Mouse (Mus musculus): ENCODE measurements around the gene Ankle2. TPM values are rescaled to one million over a fixed set of nuclear protein-coding genes. Genes with fewer than 3 reads are reported as not detected.

The Ankle2 gene
- 35.8 TPM for polyA plus RNA-seq (2014; fragmentation: Illumina TruSeq; extraction: RNeasy Lipid Tissue Mini Kit (QIAGEN cat#74804); ENCODE audit: low read depth, low replicate concordance)

DNA sequence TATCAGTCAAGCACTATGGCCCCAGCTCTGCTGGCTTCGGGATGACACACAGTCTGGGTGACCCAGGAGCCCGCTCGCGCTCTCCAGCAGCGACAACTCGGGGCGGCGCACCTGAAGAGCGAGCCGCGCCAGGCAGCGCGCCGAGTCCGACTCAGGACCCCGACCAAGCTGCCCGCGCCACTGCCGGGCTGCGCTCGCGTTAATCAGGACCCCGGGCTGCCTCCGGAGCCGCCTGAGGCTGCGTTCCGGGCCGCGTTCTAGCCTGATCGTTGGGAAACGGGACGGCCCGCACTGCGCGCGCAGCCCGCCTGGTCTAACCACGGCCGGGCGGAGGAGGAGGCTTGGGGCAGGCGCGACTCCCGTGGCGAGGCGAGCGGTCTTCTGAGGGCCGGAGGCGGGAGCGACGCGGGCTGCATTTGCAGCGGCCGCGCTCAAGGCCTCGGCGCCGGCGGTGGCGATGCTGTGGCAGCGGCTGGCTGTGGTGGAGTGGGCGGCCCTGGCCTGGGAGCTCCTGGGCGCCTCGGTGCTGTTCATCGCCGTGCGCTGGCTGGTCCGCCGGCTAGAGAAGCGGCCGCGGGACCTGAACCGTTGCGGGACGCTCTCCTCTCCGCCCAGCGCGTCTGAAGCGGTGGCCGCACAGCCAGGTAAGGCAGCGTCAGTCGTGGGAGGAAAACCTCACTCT is at the start of gene Ankle2:
Gene Ankle2 (plus strand): TSS at position 225 of the 682 bp plus-strand sequence.

DNA sequence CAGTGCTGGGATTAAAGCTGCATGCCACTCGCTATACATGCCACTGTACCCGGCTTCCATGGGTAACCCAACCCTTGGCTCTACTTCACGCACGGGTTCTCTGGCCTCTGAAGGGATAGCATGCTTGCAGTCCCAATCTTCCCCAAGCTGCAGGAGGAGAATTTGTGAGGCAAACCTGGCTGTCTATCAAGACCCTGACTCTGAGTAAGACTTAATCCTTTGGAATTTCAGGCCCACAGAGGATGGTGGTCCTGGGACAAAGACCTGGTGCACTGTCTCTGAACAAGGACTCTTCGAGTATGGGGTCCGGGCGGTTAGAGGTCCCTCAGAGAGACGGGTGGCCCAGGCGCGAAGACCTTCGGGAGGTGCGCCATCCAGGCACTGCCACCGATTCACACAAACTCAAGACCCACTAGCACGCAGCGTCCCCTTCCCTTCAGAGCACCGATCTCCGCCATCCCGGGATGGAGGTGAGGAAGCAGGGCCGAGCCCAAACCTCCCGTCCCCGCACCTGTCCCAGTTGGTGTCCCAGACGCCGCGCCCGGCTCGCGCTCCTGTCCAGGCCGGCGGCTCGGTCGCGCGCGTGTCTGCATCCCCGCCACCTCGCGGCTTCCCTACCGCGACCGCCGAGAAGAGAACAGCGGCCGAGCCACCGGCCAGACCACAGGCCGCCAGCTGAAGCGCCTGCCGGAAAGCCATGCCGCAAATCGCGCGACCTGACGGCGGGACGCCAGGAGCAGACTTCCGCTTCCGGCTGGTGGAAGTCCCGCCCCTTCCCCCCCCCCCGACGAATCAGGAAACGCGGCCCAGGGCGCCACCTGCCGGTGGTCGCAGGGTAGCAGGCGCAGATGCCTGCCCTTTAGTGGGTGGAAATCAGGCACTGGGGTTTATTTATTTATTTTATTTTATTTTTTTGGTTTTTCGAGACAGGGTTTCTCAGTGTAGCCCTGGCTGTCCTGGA is 38.6 kb downstream of the Ankle2 start, which contains the start of gene Pgam5:
Gene Pgam5 (minus strand): TSS at position 773 of the 961 bp plus-strand sequence.

DNA sequence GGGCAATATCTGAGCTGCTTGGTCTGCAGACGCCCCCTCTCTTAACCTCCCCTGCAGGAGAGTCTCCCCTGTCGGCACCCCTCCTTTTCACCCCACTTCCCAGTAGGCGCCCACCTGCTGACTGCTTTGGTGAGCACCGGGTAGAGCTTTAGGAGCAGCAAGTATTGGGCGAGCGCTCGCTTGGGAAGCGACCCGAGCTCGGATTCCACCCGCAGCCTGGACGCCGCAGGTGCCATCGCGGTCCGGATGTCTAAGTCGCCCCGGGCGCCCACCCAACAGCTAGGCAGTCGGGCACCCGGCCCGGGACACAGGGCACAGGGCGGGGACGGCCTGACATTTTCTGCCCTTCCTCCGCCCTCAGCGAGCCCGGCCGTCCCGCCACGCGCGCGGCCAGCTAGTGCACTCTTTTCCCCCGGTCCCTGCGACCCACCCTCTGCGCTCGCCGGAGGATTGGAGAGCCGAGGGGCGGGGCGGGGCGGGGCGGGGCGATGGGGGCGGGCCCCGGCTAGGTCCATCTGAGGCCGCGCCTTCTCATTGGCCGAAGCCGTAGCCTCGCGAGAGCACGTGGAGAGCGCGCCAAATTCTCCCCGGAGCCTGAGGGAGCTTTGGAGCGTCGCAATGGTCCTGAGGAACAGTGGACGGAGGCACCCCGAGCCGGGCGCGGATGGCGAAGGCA is 55.1 kb downstream of the Ankle2 start, which contains the start of the genes Pxmp2 and Pole:
Gene Pxmp2 (minus strand): TSS at position 417 of the 676 bp plus-strand sequence.
Gene Pole (plus strand): TSS at position 537 of the 676 bp plus-strand sequence.

Other genes starting within 250 kb of the Ankle2 start
- gene Zfp932, start 234.5 kb upstream of the Ankle2 start, polyA plus RNA-seq (2014; fragmentation: Illumina TruSeq; extraction: RNeasy Lipid Tissue Mini Kit (QIAGEN cat#74804); ENCODE audit: low read depth, low replicate concordance) = 145 TPM
- 27.9 TPM for gene Gm17655, start 158.5 kb upstream of the Ankle2 start, polyA plus RNA-seq (2014; fragmentation: Illumina TruSeq; extraction: RNeasy Lipid Tissue Mini Kit (QIAGEN cat#74804); ENCODE audit: low read depth, low replicate concordance)
- 8.3 TPM for gene Gm35315, start 136.6 kb upstream of the Ankle2 start, polyA plus RNA-seq (2014; fragmentation: Illumina TruSeq; extraction: RNeasy Lipid Tissue Mini Kit (QIAGEN cat#74804); ENCODE audit: low read depth, low replicate concordance)
- not detected for gene Plcxd1, start 131.0 kb upstream of the Ankle2 start, polyA plus RNA-seq (2014; fragmentation: Illumina TruSeq; extraction: RNeasy Lipid Tissue Mini Kit (QIAGEN cat#74804); ENCODE audit: low read depth, low replicate concordance)
- not detected for gene Gtpbp6, start 122.8 kb upstream of the Ankle2 start, polyA plus RNA-seq (2014; fragmentation: Illumina TruSeq; extraction: RNeasy Lipid Tissue Mini Kit (QIAGEN cat#74804); ENCODE audit: low read depth, low replicate concordance)
- gene Zfp605, start 120.9 kb upstream of the Ankle2 start, polyA plus RNA-seq (2014; fragmentation: Illumina TruSeq; extraction: RNeasy Lipid Tissue Mini Kit (QIAGEN cat#74804); ENCODE audit: low read depth, low replicate concordance) = 8.7 TPM
- 48.4 TPM for gene Chfr, start 95.2 kb upstream of the Ankle2 start, polyA plus RNA-seq (2014; fragmentation: Illumina TruSeq; extraction: RNeasy Lipid Tissue Mini Kit (QIAGEN cat#74804); ENCODE audit: low read depth, low replicate concordance)
- 37.5 TPM for gene Golga3, start 54.3 kb upstream of the Ankle2 start, polyA plus RNA-seq (2014; fragmentation: Illumina TruSeq; extraction: RNeasy Lipid Tissue Mini Kit (QIAGEN cat#74804); ENCODE audit: low read depth, low replicate concordance)
- 28.3 TPM for gene Pgam5, start 38.9 kb downstream of the Ankle2 start, polyA plus RNA-seq (2014; fragmentation: Illumina TruSeq; extraction: RNeasy Lipid Tissue Mini Kit (QIAGEN cat#74804); ENCODE audit: low read depth, low replicate concordance)
- 6.7 TPM for gene Pxmp2, start 55.2 kb downstream of the Ankle2 start, polyA plus RNA-seq (2014; fragmentation: Illumina TruSeq; extraction: RNeasy Lipid Tissue Mini Kit (QIAGEN cat#74804); ENCODE audit: low read depth, low replicate concordance)
- gene Pole, start 55.3 kb downstream of the Ankle2 start, polyA plus RNA-seq (2014; fragmentation: Illumina TruSeq; extraction: RNeasy Lipid Tissue Mini Kit (QIAGEN cat#74804); ENCODE audit: low read depth, low replicate concordance) = 3.2 TPM
- gene P2rx2, start 112.2 kb downstream of the Ankle2 start, polyA plus RNA-seq (2014; fragmentation: Illumina TruSeq; extraction: RNeasy Lipid Tissue Mini Kit (QIAGEN cat#74804); ENCODE audit: low read depth, low replicate concordance) = 1.3 TPM
- not detected for gene Lrcol1, start 113.7 kb downstream of the Ankle2 start, polyA plus RNA-seq (2014; fragmentation: Illumina TruSeq; extraction: RNeasy Lipid Tissue Mini Kit (QIAGEN cat#74804); ENCODE audit: low read depth, low replicate concordance)
- 4.6 TPM for gene Fbrsl1, start 217.5 kb downstream of the Ankle2 start, polyA plus RNA-seq (2014; fragmentation: Illumina TruSeq; extraction: RNeasy Lipid Tissue Mini Kit (QIAGEN cat#74804); ENCODE audit: low read depth, low replicate concordance)